Mouse (Mus musculus) liver, postnatal 0 days (tissue): Measurements from ENCODE around the gene Ins2. TPM values are rescaled to one million over a fixed set of nuclear protein-coding genes. Genes with fewer than 3 reads are reported as not detected.
A peak's percentile ranks its signal among the peaks of the same experiment; 100 is the strongest.

Source experiments
- ATAC-seq: fragments of 200-750 bp; cut with Nextera tagmentation; 2 replicates; pipeline ENCODE4 v1.8.0; 2017; ENCODE audit warnings: mild to moderate bottlenecking, moderate library complexity
- DNase-seq: peaks from one replicate; pipeline ENCODE4 v3.0.0-alpha.2; 2016
- H3K27ac ChIP-seq: fragments of 300-500 bp; sonication (generic); 2 replicates; pipeline ENCODE4 v1.5.1; 2014; ENCODE audit warnings: antibody characterized with exemption, moderate library complexity, mild to moderate bottlenecking, low read depth
- H3K27me3 ChIP-seq: fragments of 300-500 bp; sonication (generic); 2 replicates; pipeline ENCODE4 v1.6.1; 2014; ENCODE audit warnings: low read length, control low read depth, mixed read lengths; ENCODE audit not compliant: insufficient read depth
- H3K36me3 ChIP-seq: fragments of 300-500 bp; sonication (generic); replicated peaks from 2 replicates; pipeline ENCODE4 v1.6.1; 2014; ENCODE audit warnings: mild to moderate bottlenecking, control low read depth, low read length, moderate library complexity, mixed read lengths; ENCODE audit not compliant: insufficient read depth
- H3K4me1 ChIP-seq: fragments of 300-500 bp; sonication (generic); 2 replicates; pipeline ENCODE4 v1.6.1; 2014; ENCODE audit warnings: antibody characterized with exemption, mild to moderate bottlenecking, control low read depth; ENCODE audit not compliant: insufficient read depth
- H3K4me2 ChIP-seq: fragments of 300-500 bp; sonication (generic); 2 replicates; pipeline ENCODE4 v1.6.1; 2014; ENCODE audit warnings: low read depth, mild to moderate bottlenecking, low read length, moderate library complexity, mixed read lengths
- H3K4me3 ChIP-seq: fragments of 300-500 bp; sonication (generic); 2 replicates; pipeline ENCODE4 v1.5.1; 2014; ENCODE audit warnings: low read depth, low read length
- H3K9ac ChIP-seq: fragments of 300-500 bp; sonication (generic); replicated peaks from 2 replicates; pipeline ENCODE4 v1.6.1; 2014; ENCODE audit warnings: mild to moderate bottlenecking, moderate library complexity
- H3K9me3 ChIP-seq: fragments of 300-500 bp; sonication (generic); 2 replicates; pipeline ENCODE4 v1.6.1; 2016; ENCODE audit warnings: mild to moderate bottlenecking, control low read depth, low read length, mixed read lengths
- CTCF ChIP-seq: sonication (generic); IDR thresholded peaks from 2 replicates; pipeline ENCODE4 v1.5.1; 2016; ENCODE audit warnings: antibody characterized with exemption, low read depth
- EP300 ChIP-seq: IDR thresholded peaks from 2 replicates; pipeline ENCODE4 v1.6.1; 2016; ENCODE audit warnings: antibody characterized with exemption, low read depth, mild to moderate bottlenecking
- WGBS: fragments of 180-500 bp; shearing (Covaris S2); extraction: QIAGEN DNeasy Blood & Tissue Kit; methylation state at CpG from one replicate; pipeline ENCODE4 v1.1.7; 2014; ENCODE audit not compliant: insufficient replicate concordance; 5-methylcytosine and 5-hydroxymethylcytosine counted together
- polyA plus RNA-seq: library from polyadenylated mRNA; unstranded; fragments of >200 nt; fragmentation: Nextera tagmentation; extraction: Ambion mirVana; gene quantifications from 2 replicates; pipeline ENCODE4 v1.2.1, GENCODE M21; 2015

Ins2 gene
- polyA plus RNA-seq, 1 experiment from 2014 or later = not detected

GRCm38 (mm10) chr7:142666659-142667058, 76.5 kb downstream of the Ins2 start, which contains the start of gene Igf2:
Gene Igf2 (minus strand): TSS chr7:142666816.
- no peak for TF ChIP-seq CTCF
- no peak for TF ChIP-seq EP300
- Histone ChIP-seq H3K36me3 (no peaks in the 10 kb centered on the region; the same call in 1 of the 2 replicates), H3K9ac (no peak within 1 kb of the TSS), H3K4me2 (no peak within 1 kb of the TSS), H3K4me3 (no peak within 1 kb of the TSS), H3K27ac (no peak within 1 kb of the TSS), H3K27me3 (peaks cover 44% of the 10 kb centered on the region), H3K9me3 (peaks cover 24% of the 10 kb centered on the region; the same call in 1 of the 2 replicates), H3K4me1 (no peaks in the 10 kb centered on the region)
- WGBS = 35% methylated on average over 2 of the region's 2 CpGs
- DNase-seq (peak; percentile 11), ATAC-seq (no peak)

- peaks cover 18% of the 10 kb centered on the region; the same call in 1 of the 2 replicates for H3K9me3 ChIP-seq
- no peak overlapping the region for H3K9ac ChIP-seq
- no peak overlapping the region for H3K4me3 ChIP-seq
- H3K36me3 ChIP-seq = no peaks in the 10 kb centered on the region; the same call in 1 of the 2 replicates
- H3K4me2 ChIP-seq = no peak overlapping the region
- H3K27ac ChIP-seq = no peak overlapping the region
- DNase-seq (peak; percentile 11), ATAC-seq (no peak)
- 69% methylated on average over 4 of the region's 4 CpGs for WGBS
- H3K27me3 ChIP-seq = peaks cover 49% of the 10 kb centered on the region
- TF ChIP-seq EP300 (no peak), CTCF (no peak)
- no peaks in the 10 kb centered on the region for H3K4me1 ChIP-seq
Measured at GRCm38 (mm10) chr7:142666109-142666508, 77.1 kb downstream of the Ins2 start.

GRCm38 (mm10) chr7:142665364-142665763, 77.8 kb downstream of the Ins2 start:
- TF ChIP-seq CTCF (no peak), EP300 (no peak)
- peak; percentile 11 for DNase-seq
- no peak overlapping the region for H3K9ac ChIP-seq
- H3K4me3 ChIP-seq = no peak overlapping the region
- H3K36me3 ChIP-seq = no peaks in the 10 kb centered on the region; the same call in 1 of the 2 replicates
- peaks cover 57% of the 10 kb centered on the region for H3K27me3 ChIP-seq
- peaks cover 13% of the 10 kb centered on the region; the same call in 1 of the 2 replicates for H3K9me3 ChIP-seq
- H3K27ac ChIP-seq = no peak overlapping the region
- H3K4me1 ChIP-seq = no peaks in the 10 kb centered on the region
- 52% methylated on average over 5 of the region's 5 CpGs for WGBS
- ATAC-seq = no peak
- H3K4me2 ChIP-seq = no peak overlapping the region

GRCm38 (mm10) chr7:142664465-142665029, 78.6 kb downstream of the Ins2 start:
- Histone ChIP-seq H3K4me2 (peak overlapping the region; percentile 63), H3K9me3 (peaks cover 5% of the 10 kb centered on the region; the same call in 1 of the 2 replicates), H3K27ac (0 out of 2 replicates have a peak overlapping the region, but pooled peaks have one; percentile 29), H3K27me3 (peaks cover 65% of the 10 kb centered on the region), H3K9ac (no peak overlapping the region), H3K4me1 (no peaks in the 10 kb centered on the region), H3K36me3 (no peaks in the 10 kb centered on the region; the same call in 1 of the 2 replicates), H3K4me3 (peak overlapping the region; percentile 40; the same call in 1 of the 2 replicates)
- ATAC-seq = peak; percentile 72
- 10% methylated on average over 9 of the region's 9 CpGs for whole genome bisulfite sequencing
- TF ChIP-seq CTCF (no peak), EP300 (no peak)
- DNase-seq = peak; percentile 50

- Histone ChIP-seq H3K4me1 (no peaks in the 10 kb centered on the region; the same call in 1 of the 2 replicates), H3K4me3 (peak overlapping the region; percentile 40), H3K9me3 (no peaks in the 10 kb centered on the region), H3K4me2 (peak overlapping the region; percentile 63), H3K36me3 (no peaks in the 10 kb centered on the region; the same call in 1 of the 2 replicates), H3K27me3 (peaks cover 71% of the 10 kb centered on the region), H3K27ac (peak overlapping the region; percentile 29), H3K9ac (peak overlapping the region; percentile 50)
- ATAC-seq (peak; percentile 30; the same call in 1 of the 2 replicates), DNase-seq (peak; percentile 37)
- TF ChIP-seq CTCF = no peak
- TF ChIP-seq EP300 = no peak
- WGBS = 2% methylated on average over 53 of the region's 53 CpGs
Measured at GRCm38 (mm10) chr7:142663931-142664421, 79.2 kb downstream of the Ins2 start.

GRCm38 (mm10) chr7:142663151-142663550, 80.0 kb downstream of the Ins2 start:
- H3K4me3 ChIP-seq = no peak overlapping the region
- H3K4me1 ChIP-seq = no peaks in the 10 kb centered on the region; the same call in 1 of the 2 replicates
- TF ChIP-seq CTCF (no peak), EP300 (no peak)
- no peak overlapping the region for H3K9ac ChIP-seq
- H3K27me3 ChIP-seq = peaks cover 79% of the 10 kb centered on the region
- DNase-seq = peak; percentile 7
- ATAC-seq = no peak
- H3K4me2 ChIP-seq = peak overlapping the region; percentile 63
- WGBS = 22% methylated on average over 5 of the region's 5 CpGs
- H3K36me3 ChIP-seq = no peaks in the 10 kb centered on the region; the same call in 1 of the 2 replicates
- no peaks in the 10 kb centered on the region for H3K9me3 ChIP-seq
- no peak overlapping the region for H3K27ac ChIP-seq
